Mouse (Mus musculus) thymus, postnatal 4 days (tissue): Measurements from ENCODE around the gene Efna4.

Experiments
- DNase-seq: peaks from one replicate; pipeline ENCODE4 v3.0.0; 2021

Gene Efna4

GRCm38 (mm10) chr3:89337721-89338578, at the start of gene Efna4:
Gene Efna4, minus strand, starts transcription at chr3:89338028.
- DNase-seq, result peak; percentile 77

- DNase-seq, result peak; percentile 61
Measured at GRCm38 (mm10) chr3:89386438-89387420, 48.9 kb upstream of the Efna4 start.

GRCm38 (mm10) chr3:89385451-89385850, 47.6 kb upstream of the Efna4 start:
- peak; percentile 71 for DNase-seq

- DNase-seq, result peak; percentile 17
Measured at GRCm38 (mm10) chr3:89384331-89385076, 46.7 kb upstream of the Efna4 start.

- DNase-seq, result peak; percentile 15
Measured at GRCm38 (mm10) chr3:89383651-89384255, 45.9 kb upstream of the Efna4 start.

- DNase-seq, result no peak
Measured at GRCm38 (mm10) chr3:89382950-89383349, 45.1 kb upstream of the Efna4 start.

- peak; percentile 28 for DNase-seq
Measured at GRCm38 (mm10) chr3:89382033-89382882, 44.4 kb upstream of the Efna4 start.

GRCm38 (mm10) chr3:89381233-89381632, 43.4 kb upstream of the Efna4 start:
- peak; percentile 13 for DNase-seq

GRCm38 (mm10) chr3:89380711-89381110, 42.9 kb upstream of the Efna4 start:
- DNase-seq, result peak; percentile 28

- DNase-seq, result peak; percentile 13
Measured at GRCm38 (mm10) chr3:89380291-89380690, 42.5 kb upstream of the Efna4 start.

GRCm38 (mm10) chr3:89379388-89380131, 41.7 kb upstream of the Efna4 start:
- DNase-seq, result peak; percentile 63

- peak; percentile 88 for DNase-seq
Measured at GRCm38 (mm10) chr3:89378394-89379067, 40.7 kb upstream of the Efna4 start.

GRCm38 (mm10) chr3:89377831-89378230, 40.0 kb upstream of the Efna4 start:
- DNase-seq, result peak; percentile 18

- DNase-seq, result no peak
Measured at GRCm38 (mm10) chr3:89373581-89374231, 35.9 kb upstream of the Efna4 start.

GRCm38 (mm10) chr3:89367338-89367737, 29.5 kb upstream of the Efna4 start:
- no peak for DNase-seq

GRCm38 (mm10) chr3:89365486-89366414, 27.9 kb upstream of the Efna4 start:
- DNase-seq, result no peak

- DNase-seq, result no peak
Measured at GRCm38 (mm10) chr3:89365153-89365485, 27.3 kb upstream of the Efna4 start, which contains the start of gene Dcst1. Gene Dcst1, minus strand, starts transcription at chr3:89365253.

- DNase-seq, result no peak
Measured at GRCm38 (mm10) chr3:89364631-89365030, 26.8 kb upstream of the Efna4 start.
